Mouse (Mus musculus) brain, embryonic 14.5 days (tissue): Measurements from ENCODE around the gene Pecam1.

Source experiments
- CTCF ChIP-seq: fragments of 200-500 bp; IDR thresholded peaks from 2 replicates; pipeline ENCODE4 v1.5.1; 2012; ENCODE audit warnings: inconsistent platforms, mild to moderate bottlenecking, moderate library complexity, borderline replicate concordance; ENCODE audit not compliant: insufficient read depth, insufficient read length; ENCODE audit errors: extremely low read depth
- POLR2A ChIP-seq: fragments of 200-500 bp; IDR thresholded peaks from 2 replicates; pipeline ENCODE4 v1.6.1; 2012; ENCODE audit warnings: mild to moderate bottlenecking, inconsistent platforms, borderline replicate concordance; ENCODE audit not compliant: poor library complexity, insufficient read depth, insufficient read length, severe bottlenecking; ENCODE audit errors: extremely low read depth

- TF ChIP-seq CTCF (no peak), POLR2A (no peak)
Observed at GRCm38 (mm10) chr11:106724176-106724915, 26.1 kb downstream of the Pecam1 start.
